Mouse (Mus musculus) liver, adult 2 months (tissue): ENCODE measurements at regions not wholly inside any gene's neighbourhood (a gene's known extent, or its start where the extent isn't known, plus 50 kb on each side); places are given as distances from the start of the nearest gene placed in this dataset.

ENCODE experiments used
- CTCF ChIP-seq: fragments of 200-500 bp; IDR thresholded peaks from 2 replicates; pipeline ENCODE4 v1.5.1; 2011; ENCODE audit warnings: low read depth, low read length, control low read depth
- POLR2A ChIP-seq: fragments of 200-500 bp; IDR thresholded peaks from 2 replicates; pipeline ENCODE4 v1.6.1; 2011; ENCODE audit warnings: low read length, control low read depth; ENCODE audit not compliant: insufficient read depth; ENCODE audit errors: extremely low read depth

- TF ChIP-seq POLR2A (no peak), CTCF (no peak)
These were observed 199.0 kb upstream of the Actbl2 start for GRCm38 (mm10) chr13:111055817-111056216.
